Mouse (Mus musculus) midbrain, embryonic 13.5 days (tissue): ENCODE results near the gene Qser1. TPM values are rescaled to one million over a fixed set of nuclear protein-coding genes. Genes with fewer than 3 reads are reported as not detected.
"Not testable (repeated sequence)": the region's sequence is repeated elsewhere in the genome, so short reads cannot be mapped to it uniquely, and the experiment has no call there.

Experiments
- ATAC-seq: fragments of 200-750 bp; cut with Nextera tagmentation; 2 replicates; pipeline ENCODE4 v1.8.0; 2017; ENCODE audit warnings: mild to moderate bottlenecking, moderate TSS enrichment, moderate library complexity
- H3K27ac ChIP-seq: fragments of 300-500 bp; sonication (generic); 2 replicates; pipeline ENCODE4 v1.5.1; 2015; ENCODE audit warnings: inconsistent platforms, mild to moderate bottlenecking, moderate library complexity
- H3K27me3 ChIP-seq: fragments of 300-500 bp; sonication (generic); 2 replicates; pipeline ENCODE4 v1.6.1; 2015; ENCODE audit warnings: mild to moderate bottlenecking, inconsistent platforms
- H3K36me3 ChIP-seq: fragments of 300-500 bp; sonication (generic); 2 replicates; pipeline ENCODE4 v1.6.1; 2015; ENCODE audit warnings: mild to moderate bottlenecking, inconsistent platforms
- H3K4me1 ChIP-seq: fragments of 300-500 bp; sonication (generic); replicated peaks from 2 replicates; pipeline ENCODE4 v1.6.1; 2015; ENCODE audit warnings: inconsistent platforms
- H3K4me2 ChIP-seq: fragments of 300-500 bp; sonication (generic); replicated peaks from 2 replicates; pipeline ENCODE4 v1.6.1; 2015; ENCODE audit warnings: moderate library complexity, mild to moderate bottlenecking, inconsistent platforms
- H3K4me3 ChIP-seq: fragments of 300-500 bp; sonication (generic); replicated peaks from 2 replicates; pipeline ENCODE4 v1.5.1; 2015; ENCODE audit warnings: mild to moderate bottlenecking, inconsistent platforms
- H3K9ac ChIP-seq: fragments of 300-500 bp; sonication (generic); replicated peaks from 2 replicates; pipeline ENCODE4 v1.6.1; 2015; ENCODE audit warnings: mild to moderate bottlenecking, inconsistent platforms
- H3K9me3 ChIP-seq: fragments of 300-500 bp; sonication (generic); 2 replicates; pipeline ENCODE4 v1.6.1; 2016; ENCODE audit warnings: mild to moderate bottlenecking, inconsistent platforms
- WGBS: fragments of 180-500 bp; shearing (Covaris S2); methylation state at CpG from one replicate; pipeline ENCODE4 v1.1.7; 2015; 5-methylcytosine and 5-hydroxymethylcytosine counted together
- polyA plus RNA-seq: library from polyadenylated mRNA; unstranded; fragments of >200 nt; fragmentation: Nextera tagmentation; extraction: Ambion mirVana; gene quantifications from 2 replicates; pipeline ENCODE4 v1.2.1, GENCODE M21; 2015

Qser1 gene
- polyA plus RNA-seq, 1 experiment from 2014 or later: 9.0 TPM

DNA sequence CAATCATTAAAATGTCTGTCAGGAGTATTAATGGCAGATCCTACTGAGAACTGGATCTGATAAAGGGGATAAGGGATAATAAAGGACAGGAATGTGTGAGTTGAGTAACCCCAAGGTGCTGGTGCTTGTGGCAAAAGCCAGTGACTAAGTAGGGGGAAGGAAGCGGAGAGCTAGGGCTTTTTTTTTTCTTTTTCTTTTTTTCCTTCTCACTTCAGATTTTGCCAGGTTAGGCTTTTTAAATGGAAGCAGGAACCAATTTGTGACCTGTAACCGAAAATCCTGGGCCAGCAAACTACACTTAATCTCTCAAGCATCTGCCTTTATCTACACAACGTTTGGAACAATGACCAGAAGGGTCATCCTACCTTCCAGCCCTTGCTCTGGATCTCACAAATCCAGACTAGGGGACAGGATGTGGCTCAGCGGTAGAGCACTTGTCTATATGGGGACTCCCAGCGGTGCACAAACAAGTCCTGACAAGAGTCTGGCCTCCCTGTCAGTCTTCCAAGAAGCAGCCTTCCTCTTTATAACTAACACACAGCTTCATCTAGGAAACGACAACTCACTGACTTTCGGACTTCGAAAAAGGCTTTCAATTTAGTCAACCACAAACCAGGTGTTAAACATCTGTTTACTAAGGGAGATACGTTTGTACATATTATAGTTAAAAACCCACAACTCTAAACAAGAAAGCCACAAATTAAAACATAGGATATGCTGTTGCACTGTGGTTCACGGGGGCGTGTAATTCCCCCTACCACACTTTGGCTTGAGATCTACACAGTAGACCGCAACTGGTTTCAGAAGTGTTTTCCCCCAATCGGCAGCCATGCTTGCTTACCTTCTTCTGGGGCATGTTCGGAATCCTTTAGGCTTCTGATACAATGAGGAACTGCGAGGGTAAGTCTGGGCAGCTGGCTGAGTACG is 31.9 kb upstream of the Qser1 start:
- ATAC-seq: 0 out of 2 replicates have a peak, but pooled peaks have one; percentile 3

DNA sequence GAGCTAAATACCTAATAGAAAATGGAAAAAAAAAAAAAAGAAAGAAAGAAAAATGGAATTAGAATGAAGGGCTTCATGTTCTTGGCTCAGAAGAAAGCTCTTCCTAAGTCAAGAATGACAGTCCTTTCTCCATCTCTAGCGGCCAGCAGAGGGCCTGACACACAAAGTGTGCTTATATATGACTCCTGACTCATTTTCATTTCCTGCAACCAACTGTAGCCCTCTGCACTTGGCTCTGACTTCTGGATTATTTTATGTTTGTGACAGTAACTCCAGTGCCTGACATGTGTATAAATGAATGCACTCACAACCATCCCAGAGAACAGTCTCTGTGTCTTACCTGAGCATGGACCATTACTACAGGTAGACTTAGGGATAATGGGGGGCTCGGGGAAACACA is 31.1 kb upstream of the Qser1 start:
- Histone ChIP-seq H3K9me3 (no peaks in the 10 kb centered on the region), H3K4me2 (no peak overlapping the region), H3K36me3 (no peaks in the 10 kb centered on the region), H3K4me3 (no peak overlapping the region), H3K27ac (no peak overlapping the region), H3K27me3 (peaks cover 40% of the 10 kb centered on the region), H3K4me1 (peaks cover 17% of the 10 kb centered on the region), H3K9ac (no peak overlapping the region)
- WGBS: 65% methylated on average over 2 of the region's 2 CpGs
- no peak for ATAC-seq

More for the DNA sequence above, 31.9 kb upstream of the Qser1 start:
- Histone ChIP-seq H3K4me2 (peak overlapping the region; percentile 99), H3K4me1 (peaks cover 17% of the 10 kb centered on the region), H3K27ac (no peak overlapping the region), H3K4me3 (peak overlapping the region; percentile 57), H3K36me3 (no peaks in the 10 kb centered on the region), H3K9me3 (no peaks in the 10 kb centered on the region), H3K9ac (no peak overlapping the region), H3K27me3 (peaks cover 42% of the 10 kb centered on the region)
- 30% methylated on average over 16 of the region's 16 CpGs for WGBS

DNA sequence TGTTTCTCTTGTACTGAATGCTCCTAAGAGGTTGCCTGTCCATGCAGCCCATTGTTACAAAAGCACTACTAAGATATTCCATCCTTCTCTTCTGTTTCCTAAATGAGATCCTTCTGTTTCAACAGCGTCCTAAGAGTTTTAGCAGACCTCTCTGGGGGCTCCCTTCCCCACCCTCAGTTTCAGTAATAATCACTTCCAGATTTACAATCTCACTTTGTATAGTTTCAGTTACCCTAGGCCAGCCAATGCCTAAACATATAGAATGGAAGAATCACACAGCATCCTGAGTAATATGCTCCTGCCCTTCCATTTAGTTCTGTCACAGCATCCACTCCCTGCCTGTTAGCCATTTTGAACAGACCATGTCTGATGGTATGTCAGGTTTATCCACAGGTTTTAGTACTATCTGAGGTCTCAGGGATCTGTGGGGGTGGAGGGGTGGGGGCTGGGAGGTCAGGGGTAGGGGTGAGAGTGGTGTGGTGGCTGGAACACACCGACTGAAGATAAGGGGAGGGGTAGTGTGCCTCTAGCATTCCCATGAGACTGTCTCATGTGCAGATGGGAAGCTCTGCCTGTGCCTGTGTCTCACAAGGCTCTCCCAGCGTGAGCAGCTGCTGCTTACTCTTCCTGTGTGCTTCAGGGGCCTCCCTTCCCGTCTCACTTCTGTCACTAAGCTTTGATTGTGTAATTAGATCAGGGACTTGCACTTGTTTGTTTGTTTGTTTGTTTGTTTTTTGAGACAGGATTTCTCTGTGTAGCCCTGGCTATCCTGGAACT is 30.3 kb upstream of the Qser1 start:
- Histone ChIP-seq H3K4me1 (peaks cover 17% of the 10 kb centered on the region), H3K27me3 (peaks cover 37% of the 10 kb centered on the region), H3K27ac (no peak overlapping the region), H3K36me3 (no peaks in the 10 kb centered on the region), H3K9me3 (no peaks in the 10 kb centered on the region), H3K4me2 (no peak overlapping the region), H3K9ac (no peak overlapping the region), H3K4me3 (no peak overlapping the region)
- 30% methylated on average over 4 of the region's 4 CpGs for WGBS
- ATAC-seq: peak; percentile 46; the same call in 1 of the 2 replicates

DNA sequence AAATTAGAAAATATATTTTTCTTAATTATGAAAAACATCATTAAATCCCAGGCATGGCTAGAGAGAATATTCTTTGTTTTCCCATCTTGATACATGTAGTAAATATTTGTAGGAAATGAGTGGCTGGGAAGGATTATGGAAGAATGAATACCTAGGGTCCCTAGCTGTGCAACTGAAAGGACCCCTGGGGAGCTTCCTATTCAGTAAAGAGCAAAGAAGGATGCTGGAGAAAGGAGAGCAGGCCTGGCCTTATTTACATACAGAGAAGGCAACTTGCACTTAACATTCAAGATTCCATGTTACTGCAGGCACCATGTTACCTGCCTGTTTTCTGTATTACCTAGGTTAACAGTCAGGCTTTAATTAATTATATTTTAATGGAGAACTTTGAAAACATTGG is 26.0 kb upstream of the Qser1 start:
- no peak overlapping the region for H3K27ac ChIP-seq
- no peak overlapping the region for H3K4me3 ChIP-seq
- no peaks in the 10 kb centered on the region for H3K9me3 ChIP-seq
- no peak overlapping the region for H3K4me2 ChIP-seq
- peaks cover 5% of the 10 kb centered on the region; the same call in 1 of the 2 replicates for H3K4me1 ChIP-seq
- ATAC-seq: no peak
- no peak overlapping the region for H3K9ac ChIP-seq
- H3K27me3 ChIP-seq: no peaks in the 10 kb centered on the region
- no peaks in the 10 kb centered on the region for H3K36me3 ChIP-seq

DNA sequence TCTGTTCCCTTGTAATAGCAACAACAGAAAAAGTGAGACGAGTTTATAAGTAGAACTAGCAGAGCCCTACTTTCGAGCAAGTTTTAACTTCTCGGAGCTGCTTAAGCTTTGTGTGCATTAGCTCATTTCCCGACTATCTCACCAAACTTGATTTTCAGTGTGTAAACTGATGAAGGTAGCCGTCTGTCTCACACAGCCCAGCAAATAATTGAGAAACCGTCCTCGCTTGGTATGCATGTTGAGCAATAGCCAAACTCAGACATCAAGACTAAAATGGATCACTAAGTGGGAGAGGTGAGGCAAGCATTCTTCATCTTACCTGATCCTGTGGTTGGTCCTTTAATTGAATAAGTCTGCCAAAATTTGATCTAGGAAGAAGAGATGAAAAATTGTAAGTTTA is 25.2 kb upstream of the Qser1 start:
- H3K4me2 ChIP-seq: no peak overlapping the region
- no peaks in the 10 kb centered on the region for H3K9me3 ChIP-seq
- no peaks in the 10 kb centered on the region for H3K36me3 ChIP-seq
- no peak for ATAC-seq
- no peaks in the 10 kb centered on the region for H3K27me3 ChIP-seq
- 94% methylated on average over 7 of the region's 7 CpGs for whole genome bisulfite sequencing
- H3K4me3 ChIP-seq: no peak overlapping the region
- H3K27ac ChIP-seq: no peak overlapping the region
- H3K4me1 ChIP-seq: peaks cover 1% of the 10 kb centered on the region; the same call in 1 of the 2 replicates
- no peak overlapping the region for H3K9ac ChIP-seq

DNA sequence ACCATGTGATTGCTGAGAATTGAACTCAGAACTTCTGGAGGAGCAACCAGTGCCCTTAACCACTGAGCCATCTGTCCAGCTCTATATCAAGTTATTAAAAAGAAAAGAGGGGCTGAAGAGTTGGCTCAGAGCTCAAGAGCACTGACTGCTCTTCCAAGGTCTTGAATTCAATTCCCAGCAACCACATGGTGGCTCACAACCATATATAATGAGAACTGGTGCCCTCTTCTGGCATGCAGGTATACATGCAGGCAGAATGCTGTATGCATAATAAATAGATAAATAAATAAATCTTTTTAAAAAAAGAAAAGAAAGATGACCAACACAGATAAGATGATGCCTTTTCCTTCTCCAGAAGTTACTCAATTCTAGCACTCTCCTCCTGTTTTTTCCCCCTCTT is 24.4 kb upstream of the Qser1 start:
- Histone ChIP-seq H3K27ac (no peak overlapping the region), H3K4me2 (no peak overlapping the region), H3K4me3 (no peak overlapping the region), H3K9me3 (no peaks in the 10 kb centered on the region), H3K36me3 (no peaks in the 10 kb centered on the region), H3K27me3 (no peaks in the 10 kb centered on the region), H3K4me1 (no peaks in the 10 kb centered on the region), H3K9ac (no peak overlapping the region)
- no peak for ATAC-seq

DNA sequence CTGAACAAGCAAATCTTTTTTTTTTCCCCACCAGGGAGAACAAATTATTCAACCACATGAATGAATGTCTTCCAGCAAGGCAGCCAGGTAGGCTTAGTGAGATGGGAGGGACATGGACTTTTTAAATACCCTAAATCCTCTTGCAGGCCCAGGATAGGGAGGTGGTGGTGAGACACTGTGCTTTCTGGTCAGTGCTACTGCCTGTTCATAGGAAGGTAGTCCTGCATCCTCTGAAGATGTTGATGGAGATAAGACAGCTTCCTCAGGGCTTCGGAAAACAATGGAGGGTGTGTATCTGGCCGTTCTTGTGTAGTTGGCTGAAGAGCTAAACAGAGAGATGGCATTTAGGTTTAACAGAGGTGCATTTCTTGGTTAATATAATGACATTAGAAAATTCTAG is 15.9 kb upstream of the Qser1 start:
- Histone ChIP-seq H3K27ac (no peak overlapping the region), H3K4me2 (no peak overlapping the region), H3K4me3 (no peak overlapping the region), H3K36me3 (no peaks in the 10 kb centered on the region), H3K4me1 (no peaks in the 10 kb centered on the region), H3K9me3 (no peaks in the 10 kb centered on the region), H3K9ac (no peak overlapping the region), H3K27me3 (no peaks in the 10 kb centered on the region)
- ATAC-seq: no peak
- WGBS: 91% methylated on average over 2 of the region's 2 CpGs

DNA sequence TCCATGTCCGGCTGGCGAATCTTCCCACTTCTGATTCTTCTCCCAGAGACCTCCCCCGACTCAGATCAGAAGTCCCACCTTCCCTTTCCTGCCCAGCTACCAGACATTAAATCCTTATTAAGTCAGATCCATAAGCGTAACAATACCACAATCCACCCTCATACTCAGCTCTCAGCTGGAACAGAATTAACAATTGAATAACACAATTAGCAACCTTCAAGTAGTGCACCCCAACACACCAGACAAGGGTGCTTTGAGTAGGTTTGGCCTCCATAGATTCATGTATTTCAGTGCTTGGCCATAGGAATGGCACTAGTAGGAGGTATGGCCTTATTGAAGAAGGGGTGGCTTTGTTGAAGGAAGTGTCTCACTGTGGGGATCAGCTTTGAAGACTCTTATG is 9.6 kb upstream of the Qser1 start:
- H3K36me3 ChIP-seq: no peaks in the 10 kb centered on the region
- no peaks in the 10 kb centered on the region for H3K27me3 ChIP-seq
- no peak overlapping the region for H3K4me2 ChIP-seq
- H3K9ac ChIP-seq: no peak overlapping the region
- H3K4me3 ChIP-seq: no peak overlapping the region
- no peak overlapping the region for H3K27ac ChIP-seq
- no peak for ATAC-seq
- WGBS: 84% methylated on average over 4 of the region's 4 CpGs
- no peaks in the 10 kb centered on the region for H3K9me3 ChIP-seq
- no peaks in the 10 kb centered on the region for H3K4me1 ChIP-seq

DNA sequence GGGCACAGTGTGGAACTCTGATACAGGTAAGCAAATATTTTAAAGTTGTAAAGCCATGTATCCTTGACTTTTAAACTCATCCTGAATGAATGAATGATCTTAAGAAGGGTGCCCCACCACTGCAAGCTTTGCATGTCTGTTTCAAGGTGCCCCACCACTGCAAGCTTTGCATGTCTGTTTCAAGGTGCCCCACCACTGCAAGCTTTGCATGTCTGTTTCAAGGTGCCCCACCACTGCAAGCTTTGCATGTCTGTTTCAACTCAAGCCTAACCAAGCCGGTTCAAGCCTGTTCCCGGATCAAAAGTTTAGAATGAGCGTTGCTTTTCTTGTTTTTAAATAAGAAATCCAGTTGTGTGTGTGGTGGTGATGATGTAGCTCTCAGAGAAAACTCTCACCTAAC is 2.2 kb upstream of the Qser1 start:
- H3K4me2 ChIP-seq, H3K27me3 ChIP-seq, H3K4me3 ChIP-seq, H3K27ac ChIP-seq, H3K36me3 ChIP-seq, ATAC-seq, H3K9me3 ChIP-seq, H3K9ac ChIP-seq: not testable (repeated sequence)
- peaks cover 22% of the 10 kb centered on the region for H3K4me1 ChIP-seq
- 91% methylated on average over 3 of the region's 3 CpGs for WGBS

DNA sequence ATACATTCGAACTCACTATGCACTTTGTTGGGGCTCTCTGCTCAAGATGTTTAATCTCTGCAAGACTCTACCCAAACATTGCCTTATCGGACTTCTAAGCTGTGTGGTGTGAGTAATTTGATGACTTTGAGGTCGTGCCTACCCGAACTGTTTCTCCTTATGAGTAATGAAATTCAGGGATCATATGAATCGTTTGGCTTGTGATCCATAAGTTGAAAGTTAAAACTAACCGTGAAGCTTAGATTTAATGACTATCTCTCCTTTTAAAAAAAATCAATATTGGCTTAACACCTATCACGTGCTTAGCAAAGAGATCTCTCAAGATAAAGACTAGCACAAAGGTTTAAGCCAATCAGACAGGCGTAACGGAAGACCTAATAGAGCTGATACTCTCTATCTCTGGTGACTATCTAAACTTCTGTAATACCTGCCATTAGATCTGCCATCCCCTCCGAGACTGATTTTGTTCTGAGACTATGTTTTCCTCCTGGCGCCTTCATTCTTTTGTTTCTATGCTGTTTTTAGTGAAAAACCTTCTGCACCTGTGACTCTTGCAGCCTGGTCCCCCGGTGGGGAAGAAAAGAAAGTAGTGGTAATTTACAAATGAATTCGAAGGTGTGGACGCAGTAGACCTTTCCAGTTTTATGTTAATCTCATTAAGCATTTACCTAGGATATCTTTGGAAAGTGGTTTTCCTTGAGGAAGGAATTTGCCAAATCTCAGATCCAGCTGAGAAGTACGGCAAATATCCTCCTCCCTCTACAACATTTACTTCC is 1.2 kb upstream of the Qser1 start:
- 2% methylated on average over 15 of the region's 15 CpGs for WGBS
- H3K27ac ChIP-seq: peak overlapping the region; percentile 98
- ATAC-seq: no peak; the same call in 1 of the 2 replicates

DNA sequence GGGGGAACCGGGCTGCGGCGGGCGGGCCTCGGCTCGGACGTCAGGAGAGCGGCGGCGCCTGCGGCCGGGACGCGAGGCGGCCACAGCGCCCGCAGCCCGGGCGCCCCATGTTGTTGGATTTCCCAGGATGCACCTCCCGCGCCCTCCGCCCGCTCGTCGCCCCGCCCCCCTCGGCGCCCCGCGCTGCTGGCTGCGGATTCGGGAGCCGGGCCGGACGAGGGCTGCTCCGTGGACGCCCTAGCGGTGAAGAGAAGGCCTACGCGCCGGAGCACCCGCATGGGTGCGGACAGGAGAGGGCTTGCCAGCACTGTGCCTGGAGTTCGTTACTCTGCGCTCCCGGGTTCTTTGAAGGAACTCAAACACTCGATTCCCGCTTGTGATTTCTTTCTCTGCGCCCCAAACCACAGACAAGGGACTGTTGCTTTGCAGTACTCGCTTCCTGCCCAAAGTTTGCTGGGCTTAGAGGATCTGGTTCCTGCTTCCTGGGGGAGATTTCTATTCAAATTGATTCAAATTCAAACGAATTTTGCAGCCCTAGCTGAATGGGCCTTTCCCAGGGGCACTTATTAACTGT is 393 bp upstream of the Qser1 start:
- peak overlapping the region; percentile 98 for H3K27ac ChIP-seq
- peak; percentile 98 for ATAC-seq
- H3K9ac ChIP-seq: peak overlapping the region; percentile 97
- H3K36me3 ChIP-seq: no peaks in the 10 kb centered on the region
- WGBS: under 1% methylated on average over 40 of the region's 51 CpGs
- H3K4me2 ChIP-seq: peak overlapping the region; percentile 77
- peaks cover 34% of the 10 kb centered on the region for H3K4me1 ChIP-seq
- peak overlapping the region; percentile 92 for H3K4me3 ChIP-seq
- no peaks in the 10 kb centered on the region for H3K9me3 ChIP-seq
- no peaks in the 10 kb centered on the region for H3K27me3 ChIP-seq

More for the DNA sequence above, 1.2 kb upstream of the Qser1 start:
- Histone ChIP-seq H3K27me3 (no peaks in the 10 kb centered on the region), H3K4me3 (peak overlapping the region; percentile 92), H3K4me1 (peaks cover 32% of the 10 kb centered on the region), H3K36me3 (no peaks in the 10 kb centered on the region), H3K4me2 (peak overlapping the region; percentile 77), H3K9me3 (no peaks in the 10 kb centered on the region), H3K9ac (peak overlapping the region; percentile 97)
